ENCODE assay signal across 16 mouse cellular contexts in the genomic region with DNA sequence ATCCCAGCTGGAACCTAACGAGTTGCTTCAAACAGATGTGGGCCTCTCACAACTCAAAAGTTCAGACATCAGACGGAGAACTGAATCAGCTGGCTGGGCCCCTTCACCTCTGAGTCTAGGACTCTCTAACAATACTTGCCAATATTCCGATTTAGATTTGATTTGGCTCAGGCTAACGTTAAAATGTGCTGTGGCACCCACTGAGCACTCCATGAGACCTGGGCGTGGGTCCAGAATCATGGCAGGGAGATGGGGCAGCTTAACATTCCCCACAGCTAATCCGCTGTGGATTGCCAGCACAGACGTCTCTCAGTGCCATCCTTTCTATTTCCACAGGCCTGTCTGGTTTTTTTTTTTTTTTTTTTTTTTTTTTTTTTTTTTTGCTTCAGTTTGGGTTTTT. TPM values are rescaled to one million over a fixed set of nuclear protein-coding genes. Genes with fewer than 3 reads are reported as not detected.
DNase-seq lines count a peak whose midpoint lies in the region; ATAC-seq and TF ChIP-seq lines count a peak whose summit lies in the region.
"Had no signal": no experiment of that assay in that cellular context is flagged by ENCODE, and none has a peak within 500 bp of the region (broad histone marks: within the 10 kb centered on the region; RNA-seq: fewer than 3 reads in every experiment).

No protein-coding gene starts in this region.

- no peak overlapping the region for H3K4me2 ChIP-seq in hindbrain, embryonic 12.5 days (replicated peaks)
- no peak overlapping the region for H3K4me2 ChIP-seq in hindbrain, embryonic 16.5 days (ENCODE audit: low read length)
- H3K4me2 ChIP-seq in CH12.LX (ENCODE audit: insufficient read depth, low read depth, poor library complexity, severe bottlenecking), result no peak overlapping the region
- no peak overlapping the region for H3K4me2 ChIP-seq in forebrain, embryonic 11.5 days (ENCODE audit: low read depth, low read length, severe bottlenecking)
- no peak overlapping the region; the same call in 1 of the 2 replicates for H3K4me2 ChIP-seq in midbrain, embryonic 13.5 days (replicated peaks)
- H3K4me2 ChIP-seq: limb, embryonic 12.5 days had no signal

- DNase-seq in CH12.LX (ENCODE audit: extremely low read depth), result no peak
- DNase-seq in forebrain, embryonic 11.5 days (ENCODE audit: low spot score), result no peak
- no peak for DNase-seq in thymus, postnatal 25 days
- DNase-seq in yolk sac, embryonic 10.5 days (ENCODE audit: low spot score), result no peak
- DNase-seq: adrenal gland, postnatal 25 days; heart, adult 2 months; kidney, adult 11 months; kidney, postnatal 25 days; liver, postnatal 0 days; thymus, postnatal 4 days had no signal

- no peaks in the 10 kb centered on the region for H3K9me3 ChIP-seq in hindbrain, embryonic 12.5 days (replicated peaks)
- no peaks in the 10 kb centered on the region for H3K9me3 ChIP-seq in hindbrain, embryonic 16.5 days (ENCODE audit: control insufficient read depth, low read length)
- no peaks in the 10 kb centered on the region for H3K9me3 ChIP-seq in CH12.LX (replicated peaks; ENCODE audit: low read length)
- H3K9me3 ChIP-seq in forebrain, embryonic 11.5 days (ENCODE audit: control insufficient read depth, low read length), result no peaks in the 10 kb centered on the region
- no peaks in the 10 kb centered on the region for H3K9me3 ChIP-seq in midbrain, embryonic 13.5 days
- H3K9me3 ChIP-seq: G1E; limb, embryonic 12.5 days had no signal

- dilution Hi-C loops in CH12.LX (cut with MboI; ENCODE audit: extremely low pct_ligation_motif_present, extremely low pct_unique_long_range_greater_than_20kb, low sequenced_read_pairs), result no loop called here

- no peak for TF ChIP-seq EP300 in CH12.LX (IDR thresholded peaks at IDR 0.05; ENCODE audit: low read length)

- no peak for TF ChIP-seq RAD21 in CH12.LX (IDR thresholded peaks at IDR 0.05; ENCODE audit: low read depth, low read length)

- WGBS in hindbrain, embryonic 12.5 days, result 74% methylated on average over 7 of the region's 7 CpGs
- WGBS in hindbrain, embryonic 16.5 days, result 43% methylated on average over 7 of the region's 7 CpGs
- 56% methylated on average over 7 of the region's 7 CpGs for WGBS in forebrain, embryonic 11.5 days
- WGBS in midbrain, embryonic 13.5 days, result 45% methylated on average over 7 of the region's 7 CpGs

- H3K27ac ChIP-seq in hindbrain, embryonic 12.5 days, result 0 out of 2 replicates have a peak overlapping the region, but pooled peaks have one; percentile 48
- H3K27ac ChIP-seq in hindbrain, embryonic 16.5 days (ENCODE audit: low read depth, low read length), result no peak overlapping the region
- H3K27ac ChIP-seq in CH12.LX (ENCODE audit: insufficient read depth, low read depth), result no peak overlapping the region
- H3K27ac ChIP-seq in forebrain, embryonic 11.5 days (ENCODE audit: low read depth, low read length), result peak overlapping the region; percentile 46
- peak overlapping the region; percentile 95 for H3K27ac ChIP-seq in midbrain, embryonic 13.5 days
- H3K27ac ChIP-seq: heart, adult 2 months; limb, embryonic 12.5 days; macrophage had no signal

- H3K9ac ChIP-seq in hindbrain, embryonic 12.5 days, result no peak overlapping the region
- H3K9ac ChIP-seq in hindbrain, embryonic 16.5 days (ENCODE audit: low read depth, low read length), result no peak overlapping the region
- H3K9ac ChIP-seq in CH12.LX (ENCODE audit: insufficient read depth, low read depth), result no peak overlapping the region
- H3K9ac ChIP-seq in forebrain, embryonic 11.5 days (ENCODE audit: low read length), result no peak overlapping the region
- 0 out of 2 replicates have a peak overlapping the region, but pooled peaks have one; percentile 37 for H3K9ac ChIP-seq in midbrain, embryonic 13.5 days (replicated peaks)
- H3K9ac ChIP-seq: limb, embryonic 12.5 days; liver, postnatal 0 days had no signal

- no peak for TF ChIP-seq POLR2A in CH12.LX (IDR thresholded peaks at IDR 0.05; ENCODE audit: low read depth, low read length)

- H3K4me3 ChIP-seq in hindbrain, embryonic 12.5 days, result no peak overlapping the region
- H3K4me3 ChIP-seq in hindbrain, embryonic 16.5 days (ENCODE audit: low read length), result no peak overlapping the region
- H3K4me3 ChIP-seq in CH12.LX (replicated peaks in 1 of 3; ENCODE audit: low read depth in 2 of 3, low read length in 2 of 3, poor library complexity in 1 of 3), result no peak overlapping the region
- H3K4me3 ChIP-seq in forebrain, embryonic 11.5 days (ENCODE audit: low read depth, low read length), result no peak overlapping the region
- H3K4me3 ChIP-seq in midbrain, embryonic 13.5 days (replicated peaks), result no peak overlapping the region
- H3K4me3 ChIP-seq: heart, adult 2 months; limb, embryonic 12.5 days had no signal

- H3K4me1 ChIP-seq in hindbrain, embryonic 12.5 days, result peaks cover 80% of the 10 kb centered on the region
- H3K4me1 ChIP-seq in hindbrain, embryonic 16.5 days (ENCODE audit: control insufficient read depth, insufficient read depth, low read depth, low read length), result peaks cover 54% of the 10 kb centered on the region
- H3K4me1 ChIP-seq in CH12.LX (ENCODE audit: control insufficient read depth in 1 of 2, insufficient read depth in 2 of 2), result peaks cover 4 to 39% of the 10 kb centered on the region in 2 experiments
- peaks cover 33% of the 10 kb centered on the region for H3K4me1 ChIP-seq in forebrain, embryonic 11.5 days (replicated peaks; ENCODE audit: control insufficient read depth, insufficient read depth, low read length)
- H3K4me1 ChIP-seq in midbrain, embryonic 13.5 days (replicated peaks), result peaks cover 93% of the 10 kb centered on the region

- H3K79me2 ChIP-seq in CH12.LX (replicated peaks; ENCODE audit: control insufficient read depth, extremely low read depth, insufficient read depth, poor library complexity, severe bottlenecking), result no peaks in the 10 kb centered on the region

- no peaks in the 10 kb centered on the region; the same call in 1 of the 2 replicates for H3K27me3 ChIP-seq in hindbrain, embryonic 12.5 days
- H3K27me3 ChIP-seq in hindbrain, embryonic 16.5 days (replicated peaks; ENCODE audit: control insufficient read depth, insufficient read depth, low read length), result no peaks in the 10 kb centered on the region
- no peaks in the 10 kb centered on the region for H3K27me3 ChIP-seq in CH12.LX (replicated peaks)
- no peaks in the 10 kb centered on the region for H3K27me3 ChIP-seq in forebrain, embryonic 11.5 days (ENCODE audit: control insufficient read depth, insufficient read depth, low read length)
- no peaks in the 10 kb centered on the region for H3K27me3 ChIP-seq in midbrain, embryonic 13.5 days

- TF ChIP-seq CTCF in CH12.LX (conservative IDR thresholded peaks at IDR 0.05 in 1 of 2, IDR thresholded peaks at IDR 0.05 in 1 of 2; ENCODE audit: low read depth in 2 of 2, low read length in 2 of 2), result no peak

- H3K36me3 ChIP-seq in hindbrain, embryonic 12.5 days, result peaks cover 61% of the 10 kb centered on the region
- peaks cover 17% of the 10 kb centered on the region for H3K36me3 ChIP-seq in hindbrain, embryonic 16.5 days (ENCODE audit: control insufficient read depth, insufficient read depth, low read length)
- peaks cover 0 to 14% of the 10 kb centered on the region in 2 experiments for H3K36me3 ChIP-seq in CH12.LX (replicated peaks in 1 of 2; ENCODE audit: control insufficient read depth in 1 of 2, insufficient read depth in 1 of 2, low read length in 1 of 2)
- H3K36me3 ChIP-seq in forebrain, embryonic 11.5 days (ENCODE audit: control insufficient read depth, insufficient read depth, low read length), result no peaks in the 10 kb centered on the region
- H3K36me3 ChIP-seq in midbrain, embryonic 13.5 days, result peaks cover 82% of the 10 kb centered on the region

- in situ Hi-C loops in CH12.LX (cut with MboI; ENCODE audit: low pct_ligation_motif_present, low pct_unique_long_range_greater_than_20kb, low sequenced_read_pairs), result no loop called here

- ATAC-seq in hindbrain, embryonic 12.5 days (ENCODE audit: low FRiP score), result no peak
- no peak for ATAC-seq in hindbrain, embryonic 16.5 days
- ATAC-seq in forebrain, embryonic 11.5 days (replicated peaks; ENCODE audit: low FRiP score), result no peak
- ATAC-seq in midbrain, embryonic 13.5 days, result no peak
- ATAC-seq: liver, postnatal 0 days had no signal

RNA-seq across cellular contexts. Expression of a gene that starts 5.8 kb away (rescaled TPM):
- polyA plus RNA-seq in hindbrain, embryonic 12.5 days (2016; fragmentation: Nextera tagmentation; extraction: Ambion mirVana), result 18.7 and 19.3 TPM in 2 replicates
- polyA plus RNA-seq in hindbrain, embryonic 16.5 days (2015; fragmentation: Nextera tagmentation; extraction: Ambion mirVana), result 14.0 and 17.8 TPM in 2 replicates
- total RNA-seq in CH12.LX (2012; rRNA removed), result not detected in 2 replicates
- not detected in 2 replicates for total RNA-seq in CH12.LX (2014; rRNA removed)
- not detected in 2 replicates for polyA plus RNA-seq in CH12.LX (2012; ENCODE audit: insufficient read length, low read depth)
- 12.8 and 15.5 TPM in 2 replicates for polyA plus RNA-seq in forebrain, embryonic 11.5 days (2014; fragmentation: Nextera tagmentation; extraction: Ambion mirVana)
- polyA plus RNA-seq in midbrain, embryonic 13.5 days (2015; fragmentation: Nextera tagmentation; extraction: Ambion mirVana), result 24.3 and 26.1 TPM in 2 replicates
- total RNA-seq: G1E had no signal
- polyA plus RNA-seq: G1E; liver, postnatal 0 days had no signal

RNA-seq across cellular contexts. Expression of a gene that starts 7.8 kb away (rescaled TPM):
- polyA plus RNA-seq in hindbrain, embryonic 12.5 days (2016; fragmentation: Nextera tagmentation; extraction: Ambion mirVana), result 196 and 207 TPM in 2 replicates
- polyA plus RNA-seq in hindbrain, embryonic 16.5 days (2015; fragmentation: Nextera tagmentation; extraction: Ambion mirVana), result 184 and 191 TPM in 2 replicates
- 0.13 and 0.21 TPM in 2 replicates for total RNA-seq in CH12.LX (2012; rRNA removed)
- total RNA-seq in CH12.LX (2014; rRNA removed), result not detected in 2 replicates
- 0.56 and 0.70 TPM in 2 replicates for polyA plus RNA-seq in CH12.LX (2012; ENCODE audit: insufficient read length, low read depth)
- 137 and 149 TPM in 2 replicates for polyA plus RNA-seq in forebrain, embryonic 11.5 days (2014; fragmentation: Nextera tagmentation; extraction: Ambion mirVana)
- polyA plus RNA-seq in midbrain, embryonic 13.5 days (2015; fragmentation: Nextera tagmentation; extraction: Ambion mirVana), result 396 and 399 TPM in 2 replicates
- total RNA-seq: G1E had no signal
- polyA plus RNA-seq: G1E, macrophage had no signal

RNA-seq across cellular contexts. Expression of a gene that starts 42.2 kb away (rescaled TPM):
- polyA plus RNA-seq in hindbrain, embryonic 12.5 days (2016; fragmentation: Nextera tagmentation; extraction: Ambion mirVana), result 0.77 and 1.0 TPM in 2 replicates
- polyA plus RNA-seq in hindbrain, embryonic 16.5 days (2015; fragmentation: Nextera tagmentation; extraction: Ambion mirVana), result 0.90 and 1.7 TPM in 2 replicates
- total RNA-seq in CH12.LX (2012; rRNA removed) (0.51 and 0.80 TPM in 2 replicates), CH12.LX (2014; rRNA removed) (not detected in 2 replicates)
- polyA plus RNA-seq in CH12.LX (2012; ENCODE audit: insufficient read length, low read depth), result 0.29 and 0.71 TPM in 2 replicates
- polyA plus RNA-seq in forebrain, embryonic 11.5 days (2014; fragmentation: Nextera tagmentation; extraction: Ambion mirVana), result 0.40 and 0.76 TPM in 2 replicates
- 0.89 and 1.2 TPM in 2 replicates for polyA plus RNA-seq in midbrain, embryonic 13.5 days (2015; fragmentation: Nextera tagmentation; extraction: Ambion mirVana)
- total RNA-seq: adrenal gland, postnatal 25 days; heart, adult 2 months had no signal
- polyA plus RNA-seq: G1E, macrophage had no signal

RNA-seq across cellular contexts. Expression of a gene that starts 42.8 kb away (rescaled TPM):
- 58.0 and 67.5 TPM in 2 replicates for polyA plus RNA-seq in hindbrain, embryonic 12.5 days (2016; fragmentation: Nextera tagmentation; extraction: Ambion mirVana)
- 63.7 and 64.5 TPM in 2 replicates for polyA plus RNA-seq in hindbrain, embryonic 16.5 days (2015; fragmentation: Nextera tagmentation; extraction: Ambion mirVana)
- total RNA-seq in CH12.LX (2012; rRNA removed) (114 and 128 TPM in 2 replicates), CH12.LX (2014; rRNA removed) (110 and 111 TPM in 2 replicates)
- polyA plus RNA-seq in CH12.LX (2012; ENCODE audit: insufficient read length, low read depth), result 104 and 119 TPM in 2 replicates
- 65.3 and 67.0 TPM in 2 replicates for polyA plus RNA-seq in forebrain, embryonic 11.5 days (2014; fragmentation: Nextera tagmentation; extraction: Ambion mirVana)
- polyA plus RNA-seq in midbrain, embryonic 13.5 days (2015; fragmentation: Nextera tagmentation; extraction: Ambion mirVana), result 61.3 and 63.2 TPM in 2 replicates

Comparison
In these comparisons a context has a peak if more than half of its experiments do, and no peak if none do; other contexts are left out.
1. H3K27ac ChIP-seq: peak in hindbrain, embryonic 12.5 days (single experiment), forebrain, embryonic 11.5 days (single experiment) and midbrain, embryonic 13.5 days (single experiment); none in hindbrain, embryonic 16.5 days (single experiment) and CH12.LX (single experiment).
2. RNA of a gene that starts 7.8 kb away (polyA plus RNA-seq): 396 to 399 TPM in midbrain, embryonic 13.5 days, 196 to 207 TPM in hindbrain, embryonic 12.5 days, 184 to 191 TPM in hindbrain, embryonic 16.5 days and 137 to 149 TPM in forebrain, embryonic 11.5 days; 0.56 to 0.70 TPM in CH12.LX; every median in the first group is over 10 times any median in the second.